Mouse (Mus musculus) left cerebral cortex, adult 2 months (tissue): Measurements from ENCODE around the gene Cacna2d4. TPM values are rescaled to one million over a fixed set of nuclear protein-coding genes. Genes with fewer than 3 reads are reported as not detected.

Experiments used
- DNase-seq, 2 experiments: peaks; one replicate each; pipeline ENCODE4 v3.0.0; 2021 to 2022; ENCODE audit warnings: low spot score in 2 of 2, mixed read lengths in 1 of 2; ENCODE audit errors: extremely low spot score in 1 of 2
- H3K27ac ChIP-seq: fragments of 200-600 bp; 2 replicates; pipeline ENCODE4 v1.8.1; 2022
- H3K4me3 ChIP-seq: fragments of 200-600 bp; 2 replicates; pipeline ENCODE4 v1.8.1; 2022
- CTCF ChIP-seq: fragments of 200-600 bp; IDR thresholded peaks from 2 replicates; pipeline ENCODE4 v1.8.1; 2022; ENCODE audit warnings: antibody characterized with exemption, mild to moderate bottlenecking, moderate library complexity
- intact Hi-C: fragments of 180-260 bp; cut with DNase I; formaldehyde crosslinking; loops from one replicate; pipeline ENCODE4 v1.15.1; 2025
- total RNA-seq, 2 experiments: library from RNA; stranded (reverse); gene quantifications; 2 replicates each; pipeline ENCODE4 v1.2.3; 2021

Gene Cacna2d4
- total RNA-seq, 2 experiments from 2014 or later = 1.7 to 1.9 TPM

- H3K27ac ChIP-seq = no peak overlapping the region
- no peak overlapping the region for H3K4me3 ChIP-seq
- no peak for DNase-seq
- TF ChIP-seq CTCF = no peak; the same call in 1 of the 2 replicates
- intact Hi-C loops = no loop called here
Measured at GRCm38 (mm10) chr6:119385668-119386067, 149.3 kb downstream of the Cacna2d4 start.

- intact Hi-C loops = no loop called here
- DNase-seq = no peak
- Histone ChIP-seq H3K4me3 (no peak overlapping the region), H3K27ac (no peak overlapping the region)
- no peak for TF ChIP-seq CTCF
Measured at GRCm38 (mm10) chr6:119386421-119386820, 150.1 kb downstream of the Cacna2d4 start.

- Histone ChIP-seq H3K27ac (no peak overlapping the region), H3K4me3 (no peak overlapping the region)
- TF ChIP-seq CTCF = no peak
- DNase-seq = no peak
- intact Hi-C loops = no loop called here
Measured at GRCm38 (mm10) chr6:119386821-119387220, 150.5 kb downstream of the Cacna2d4 start.

- intact Hi-C loops = no loop called here
- no peak; the same call in 1 of the 2 replicates for TF ChIP-seq CTCF
- peak; percentile 26 for DNase-seq
- Histone ChIP-seq H3K27ac (peak overlapping the region; percentile 89), H3K4me3 (peak overlapping the region; percentile 83)
Measured at GRCm38 (mm10) chr6:119387801-119388649, 151.7 kb downstream of the Cacna2d4 start.

- Histone ChIP-seq H3K27ac (peak overlapping the region; percentile 93), H3K4me3 (peak overlapping the region; percentile 83)
- intact Hi-C loops = no loop called here
- TF ChIP-seq CTCF = no peak
- DNase-seq = peak; percentile 94 to 95
Measured at GRCm38 (mm10) chr6:119388650-119389012, 152.3 kb downstream of the Cacna2d4 start.

- Histone ChIP-seq H3K27ac (peak overlapping the region; percentile 93), H3K4me3 (peak overlapping the region; percentile 83)
- no peak for TF ChIP-seq CTCF
- no peak for DNase-seq
- intact Hi-C loops = no loop called here
Measured at GRCm38 (mm10) chr6:119389089-119389488, 152.8 kb downstream of the Cacna2d4 start.

- no peak for DNase-seq
- no peak overlapping the region for H3K4me3 ChIP-seq
- intact Hi-C loops = no loop called here
- TF ChIP-seq CTCF = no peak
- H3K27ac ChIP-seq = no peak overlapping the region
Measured at GRCm38 (mm10) chr6:119390728-119391127, 154.4 kb downstream of the Cacna2d4 start.

GRCm38 (mm10) chr6:119392836-119393235 lies 156.5 kb downstream of the Cacna2d4 start:
- Histone ChIP-seq H3K4me3 (no peak overlapping the region), H3K27ac (no peak overlapping the region)
- TF ChIP-seq CTCF = no peak
- intact Hi-C loops = no loop called here
- no peak for DNase-seq

GRCm38 (mm10) chr6:119395421-119396308 lies 159.3 kb downstream of the Cacna2d4 start:
- Histone ChIP-seq H3K27ac (no peak overlapping the region; the same call in 1 of the 2 replicates), H3K4me3 (no peak overlapping the region)
- no peak for TF ChIP-seq CTCF
- no peak for DNase-seq
- intact Hi-C loops = no loop called here

GRCm38 (mm10) chr6:119396309-119396634 lies 159.9 kb downstream of the Cacna2d4 start:
- DNase-seq = peak in 1 of 2 experiments; percentile 16
- Histone ChIP-seq H3K4me3 (no peak overlapping the region), H3K27ac (no peak overlapping the region)
- no peak for TF ChIP-seq CTCF
- intact Hi-C loops = no loop called here

- H3K4me3 ChIP-seq = no peak overlapping the region
- intact Hi-C loops = no loop called here
- TF ChIP-seq CTCF = no peak
- no peak overlapping the region for H3K27ac ChIP-seq
- no peak for DNase-seq
Measured at GRCm38 (mm10) chr6:119399371-119399770, 163.0 kb downstream of the Cacna2d4 start.

- intact Hi-C loops = loop anchor here (5.0 kb wide), 1 partner anchor 502 kb away; the partner anchor contains the start of gene Rad52
- H3K27ac ChIP-seq = no peak overlapping the region
- no peak for DNase-seq
- no peak for TF ChIP-seq CTCF
- no peak overlapping the region for H3K4me3 ChIP-seq
Measured at GRCm38 (mm10) chr6:119400649-119401048, 164.3 kb downstream of the Cacna2d4 start.
